Mouse (Mus musculus) stomach, postnatal 0 days (tissue): ENCODE data around the gene Satb1. TPM values are rescaled to one million over a fixed set of nuclear protein-coding genes. Genes with fewer than 3 reads are reported as not detected.

Experiments used
- ATAC-seq: fragments of 200-750 bp; cut with Nextera tagmentation; 2 replicates; pipeline ENCODE4 v1.8.0; 2017; ENCODE audit not compliant: low FRiP score, low TSS enrichment
- DNase-seq: peaks from one replicate; pipeline ENCODE4 v3.0.0-alpha.2; 2016; ENCODE audit warnings: low spot score
- H3K27ac ChIP-seq: fragments of 300-500 bp; sonication (generic); replicated peaks from 2 replicates; pipeline ENCODE4 v1.5.1; 2014; ENCODE audit warnings: mild to moderate bottlenecking, control low read depth
- H3K27me3 ChIP-seq: fragments of 300-500 bp; sonication (generic); 2 replicates; pipeline ENCODE4 v1.6.1; 2014; ENCODE audit warnings: low read length; ENCODE audit not compliant: control insufficient read depth, insufficient read depth
- H3K36me3 ChIP-seq: fragments of 300-500 bp; sonication (generic); 2 replicates; pipeline ENCODE4 v1.6.1; 2014; ENCODE audit warnings: low read length, mixed read lengths; ENCODE audit not compliant: control insufficient read depth, insufficient read depth
- H3K4me1 ChIP-seq: fragments of 300-500 bp; sonication (generic); replicated peaks from 2 replicates; pipeline ENCODE4 v1.6.1; 2014; ENCODE audit warnings: antibody characterized with exemption; ENCODE audit not compliant: control insufficient read depth, insufficient read depth
- H3K4me2 ChIP-seq: fragments of 300-500 bp; sonication (generic); replicated peaks from 2 replicates; pipeline ENCODE4 v1.6.1; 2014; ENCODE audit warnings: low read depth, mild to moderate bottlenecking, control low read depth, moderate library complexity
- H3K4me3 ChIP-seq: fragments of 300-500 bp; sonication (generic); 2 replicates; pipeline ENCODE4 v1.5.1; 2014; ENCODE audit warnings: low read depth, low read length, control low read depth
- H3K9ac ChIP-seq: fragments of 300-500 bp; sonication (generic); 2 replicates; pipeline ENCODE4 v1.6.1; 2014; ENCODE audit warnings: mild to moderate bottlenecking, low read length, control low read depth, mixed read lengths
- H3K9me3 ChIP-seq: fragments of 300-500 bp; sonication (generic); 2 replicates; pipeline ENCODE4 v1.6.1; 2016; ENCODE audit warnings: low read length; ENCODE audit not compliant: control insufficient read depth
- CTCF ChIP-seq: IDR thresholded peaks from 2 replicates; pipeline ENCODE4 v1.5.1; 2016; ENCODE audit warnings: antibody characterized with exemption, low read depth, mild to moderate bottlenecking, moderate library complexity
- EP300 ChIP-seq: optimal IDR thresholded peaks from 2 replicates; pipeline ENCODE3; 2016; ENCODE audit warnings: antibody characterized with exemption
- WGBS: fragments of 180-500 bp; shearing (Covaris S2); extraction: QIAGEN DNeasy Blood & Tissue Kit; methylation state at CpG from one replicate; pipeline ENCODE4 v1.1.7; 2014; 5-methylcytosine and 5-hydroxymethylcytosine counted together
- polyA plus RNA-seq: library from polyadenylated mRNA; unstranded; fragments of >200 nt; fragmentation: Nextera tagmentation; extraction: Ambion mirVana; gene quantifications from 2 replicates; pipeline ENCODE4 v1.2.1, GENCODE M21; 2015

Gene Satb1
- polyA plus RNA-seq, 1 experiment from 2014 or later = 2.9 TPM

DNA sequence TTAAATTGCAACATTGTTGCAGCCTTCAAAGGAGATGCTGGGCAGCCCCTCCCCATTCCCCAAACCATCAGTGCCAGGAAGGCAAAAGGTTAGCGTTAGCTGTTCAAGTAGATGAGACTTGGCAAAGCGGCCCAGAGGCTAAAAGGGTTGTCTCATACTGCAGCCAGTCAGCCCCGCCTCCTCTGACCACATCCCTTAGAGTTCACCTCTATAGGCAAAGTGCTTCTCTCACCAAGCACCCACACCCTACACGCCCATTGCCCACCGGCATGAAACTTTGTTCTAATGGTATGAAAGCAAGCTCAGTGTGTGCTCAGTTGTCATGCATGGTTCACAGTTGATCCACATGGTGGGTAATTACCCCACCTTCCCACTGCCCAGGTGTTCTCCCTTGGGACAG, 43.4 kb upstream of the Satb1 start:
- Histone ChIP-seq H3K9ac (no peak overlapping the region), H3K4me3 (no peak overlapping the region), H3K4me2 (no peak overlapping the region), H3K27me3 (no peaks in the 10 kb centered on the region), H3K36me3 (no peaks in the 10 kb centered on the region), H3K4me1 (no peaks in the 10 kb centered on the region), H3K27ac (no peak overlapping the region), H3K9me3 (no peaks in the 10 kb centered on the region)
- no peak for TF ChIP-seq CTCF
- no peak for TF ChIP-seq EP300
- WGBS = 83% methylated on average over 5 of the region's 5 CpGs
- DNase-seq = no peak
- no peak for ATAC-seq

DNA sequence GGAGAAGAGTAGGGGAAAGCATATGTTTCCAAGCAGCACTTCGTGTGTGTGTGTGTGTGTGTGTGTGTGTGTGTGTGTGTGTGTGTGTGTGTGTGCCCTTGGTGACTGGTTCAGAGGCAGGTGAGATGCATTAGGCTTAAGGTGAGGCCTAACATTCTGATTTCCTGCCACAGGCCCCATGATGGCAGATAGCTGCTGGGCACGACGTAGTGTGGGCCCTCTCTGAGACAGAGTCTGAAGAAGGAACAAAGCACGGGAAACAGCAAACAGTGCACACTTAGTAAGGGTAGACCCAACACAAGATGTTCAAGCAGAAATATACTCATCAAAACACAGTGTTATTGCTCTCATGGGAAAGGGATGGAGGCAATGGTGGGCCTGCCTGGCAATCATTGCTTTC, 24.5 kb upstream of the Satb1 start:
- Histone ChIP-seq H3K27me3 (no peaks in the 10 kb centered on the region), H3K4me1 (no peaks in the 10 kb centered on the region), H3K4me3 (no peak overlapping the region), H3K9ac (no peak overlapping the region), H3K4me2 (no peak overlapping the region), H3K36me3 (no peaks in the 10 kb centered on the region), H3K9me3 (no peaks in the 10 kb centered on the region), H3K27ac (no peak overlapping the region)
- WGBS = 85% methylated on average over 4 of the region's 4 CpGs
- no peak for DNase-seq
- ATAC-seq = no peak
- no peak for TF ChIP-seq CTCF
- no peak for TF ChIP-seq EP300

DNA sequence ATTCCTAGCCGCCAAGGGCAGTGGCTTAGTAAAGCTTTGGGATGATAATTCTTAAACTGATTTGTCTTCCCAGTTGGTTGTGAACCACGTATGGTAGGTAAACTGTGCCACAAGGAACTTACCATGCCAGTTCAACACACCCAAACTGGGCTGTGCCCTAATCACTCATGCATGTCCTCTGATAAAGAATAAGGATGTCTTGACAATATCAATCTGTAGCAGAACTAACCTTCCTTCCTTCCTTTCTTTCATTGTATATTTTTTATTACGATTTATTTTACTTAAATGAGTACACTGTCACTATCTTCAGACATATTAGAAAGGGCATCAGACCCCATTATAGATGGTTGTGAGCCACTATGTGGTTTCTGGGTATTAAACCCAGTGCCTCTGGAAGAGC, 23.2 kb upstream of the Satb1 start:
- Histone ChIP-seq H3K9ac (no peak overlapping the region), H3K4me2 (no peak overlapping the region), H3K4me1 (no peaks in the 10 kb centered on the region), H3K27me3 (no peaks in the 10 kb centered on the region), H3K4me3 (no peak overlapping the region), H3K36me3 (no peaks in the 10 kb centered on the region), H3K9me3 (no peaks in the 10 kb centered on the region), H3K27ac (no peak overlapping the region)
- WGBS = 69% methylated on average over 3 of the region's 3 CpGs
- DNase-seq (no peak), ATAC-seq (no peak)
- TF ChIP-seq CTCF = no peak
- no peak for TF ChIP-seq EP300

DNA sequence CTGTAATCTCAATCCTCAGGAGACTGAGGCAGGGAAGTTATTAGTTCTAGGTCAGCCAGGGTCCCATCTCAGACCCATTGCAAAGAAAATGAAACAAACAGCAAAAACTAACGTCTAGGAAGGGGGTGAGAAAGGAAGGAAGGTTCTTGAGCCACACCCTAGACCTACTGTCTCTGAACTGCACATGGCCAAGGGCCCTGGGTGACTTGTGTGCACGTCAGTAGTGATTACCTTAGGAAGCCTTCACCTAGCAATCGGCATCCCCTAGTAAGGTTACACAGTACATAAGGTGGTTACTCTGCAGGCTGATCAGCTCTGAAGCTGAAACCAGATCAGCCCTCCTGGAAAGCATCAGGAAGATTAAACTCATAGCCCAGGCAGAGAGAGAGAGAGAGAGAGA, 22.2 kb upstream of the Satb1 start:
- WGBS = 71% methylated on average over 3 of the region's 3 CpGs
- no peak overlapping the region for H3K4me3 ChIP-seq
- ATAC-seq (no peak), DNase-seq (no peak)
- H3K4me2 ChIP-seq = no peak overlapping the region
- H3K4me1 ChIP-seq = no peaks in the 10 kb centered on the region
- H3K27ac ChIP-seq = no peak overlapping the region
- H3K36me3 ChIP-seq = no peaks in the 10 kb centered on the region
- no peak overlapping the region for H3K9ac ChIP-seq
- no peaks in the 10 kb centered on the region for H3K27me3 ChIP-seq
- H3K9me3 ChIP-seq = no peaks in the 10 kb centered on the region
- no peak for TF ChIP-seq CTCF

DNA sequence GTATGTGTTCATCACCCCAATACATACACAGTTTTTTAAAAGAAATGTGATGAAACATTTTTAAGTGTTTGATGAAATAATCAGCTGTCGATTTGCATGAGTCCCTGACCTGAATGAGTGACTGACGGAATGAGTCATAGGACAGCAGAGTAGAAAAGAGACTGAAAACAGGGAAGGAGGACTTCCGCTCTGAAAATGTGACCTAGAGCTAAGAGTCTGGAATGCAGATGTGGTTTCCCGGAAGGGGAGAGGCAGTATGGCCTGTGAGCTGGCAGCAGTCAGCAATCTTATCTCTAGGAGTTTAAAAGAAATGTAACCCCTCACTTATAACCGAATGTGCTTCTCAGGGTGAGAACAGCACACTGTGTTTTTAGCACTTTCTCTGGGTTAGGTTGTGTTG, 20.9 kb upstream of the Satb1 start:
- 65% methylated on average over 5 of the region's 5 CpGs for WGBS

DNA sequence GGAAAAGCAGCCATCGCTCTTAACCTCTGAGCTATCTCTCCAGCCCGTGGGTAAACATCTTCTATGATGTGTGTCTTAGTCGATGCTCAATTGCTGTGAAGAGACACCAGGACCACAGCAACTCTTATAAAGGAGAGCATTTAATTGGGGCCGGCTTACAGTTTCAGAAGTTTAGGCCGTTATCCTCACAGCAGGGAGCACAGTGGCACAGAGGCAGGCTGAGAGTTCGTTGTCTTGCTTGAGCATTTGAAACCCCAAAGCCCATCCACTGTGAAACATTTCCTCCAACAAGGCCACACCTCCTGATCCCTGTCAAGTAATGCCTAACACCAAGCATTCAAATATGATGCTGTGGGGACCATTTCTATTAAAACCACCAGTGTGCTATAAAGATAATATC, 7.5 kb upstream of the Satb1 start:
- Histone ChIP-seq H3K9ac (no peak overlapping the region), H3K27ac (no peak overlapping the region), H3K27me3 (no peaks in the 10 kb centered on the region), H3K4me2 (no peak overlapping the region), H3K9me3 (no peaks in the 10 kb centered on the region), H3K36me3 (no peaks in the 10 kb centered on the region), H3K4me3 (no peak overlapping the region), H3K4me1 (no peaks in the 10 kb centered on the region)
- DNase-seq (no peak), ATAC-seq (no peak)
- 78% methylated on average over 6 of the region's 6 CpGs for WGBS
- TF ChIP-seq EP300 = no peak
- no peak for TF ChIP-seq CTCF

More for the DNA sequence above, 20.9 kb upstream of the Satb1 start:
- Histone ChIP-seq H3K27ac (no peak overlapping the region), H3K4me2 (no peak overlapping the region), H3K27me3 (no peaks in the 10 kb centered on the region), H3K4me3 (no peak overlapping the region), H3K9ac (no peak overlapping the region), H3K36me3 (no peaks in the 10 kb centered on the region), H3K4me1 (no peaks in the 10 kb centered on the region), H3K9me3 (no peaks in the 10 kb centered on the region)
- ATAC-seq (no peak), DNase-seq (no peak)
- TF ChIP-seq EP300 = no peak
- TF ChIP-seq CTCF = no peak
